Mouse (Mus musculus) liver, embryonic 14.5 days (tissue): ENCODE measurements around the gene Smim5.

Source experiments
- CTCF ChIP-seq: IDR thresholded peaks from 2 replicates; pipeline ENCODE4 v1.5.1; 2016; ENCODE audit warnings: antibody characterized with exemption, low read depth, control low read depth
- EP300 ChIP-seq: IDR thresholded peaks from 2 replicates; pipeline ENCODE4 v1.6.1; 2016; ENCODE audit warnings: antibody characterized with exemption, low read depth

DNA sequence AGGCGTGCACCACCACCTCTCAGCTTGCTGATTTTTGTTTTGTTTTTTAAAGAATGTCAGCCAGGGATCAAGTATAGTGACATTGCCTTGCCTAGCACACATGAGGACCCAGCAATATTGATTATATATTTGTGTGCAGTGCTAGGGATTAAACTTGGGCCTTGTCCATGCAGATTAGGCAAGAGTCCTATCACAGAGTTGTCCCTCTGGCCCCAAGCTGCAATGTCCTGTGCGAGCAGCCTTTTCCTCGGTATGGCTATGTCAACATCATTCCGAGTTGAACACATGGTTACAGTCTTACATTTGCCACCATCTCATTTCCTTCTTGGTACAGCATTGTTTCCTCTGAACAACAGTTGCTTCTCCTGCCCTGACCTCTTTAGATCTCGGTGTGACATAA lies 19.3 kb downstream of the Smim5 start:
- TF ChIP-seq CTCF = no peak
- no peak for TF ChIP-seq EP300
